Mouse (Mus musculus): ENCODE measurements at regions not wholly inside any gene's neighbourhood (a gene's known extent, or its start where the extent isn't known, plus 50 kb on each side); places are given as distances from the start of the nearest gene placed in this dataset.

DNA sequence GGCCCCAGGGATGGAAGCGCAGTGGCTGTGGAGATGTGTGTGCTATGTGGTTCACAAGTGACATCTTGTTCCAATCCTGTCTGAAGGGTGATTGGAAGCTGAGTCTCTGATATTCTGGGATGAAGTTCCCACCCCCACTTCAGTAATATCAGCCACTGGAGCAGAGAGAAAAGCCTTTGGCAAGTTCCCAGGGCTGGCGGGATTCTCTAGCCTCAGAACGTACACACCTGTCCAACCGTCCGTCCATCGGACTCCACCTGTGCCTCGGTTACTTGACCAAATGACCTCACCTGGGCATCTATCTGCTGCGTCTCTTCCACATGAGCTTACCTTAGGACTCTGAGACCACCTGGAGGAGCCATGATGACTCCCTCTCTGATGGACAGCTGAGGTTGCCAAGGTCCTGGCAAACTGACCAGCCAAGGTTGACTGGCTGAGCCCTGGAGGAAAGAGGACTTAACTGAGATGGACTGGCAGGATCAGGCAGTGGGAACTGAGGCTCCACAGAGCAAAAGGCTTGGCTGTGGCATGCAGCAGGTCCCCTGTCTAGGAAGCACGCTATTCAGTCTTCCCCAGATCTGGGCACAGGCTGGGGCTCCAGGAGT, 152.5 kb upstream of the A530016L24Rik start:
- no peak for DNase-seq (ENCODE audit: low read depth)

DNA sequence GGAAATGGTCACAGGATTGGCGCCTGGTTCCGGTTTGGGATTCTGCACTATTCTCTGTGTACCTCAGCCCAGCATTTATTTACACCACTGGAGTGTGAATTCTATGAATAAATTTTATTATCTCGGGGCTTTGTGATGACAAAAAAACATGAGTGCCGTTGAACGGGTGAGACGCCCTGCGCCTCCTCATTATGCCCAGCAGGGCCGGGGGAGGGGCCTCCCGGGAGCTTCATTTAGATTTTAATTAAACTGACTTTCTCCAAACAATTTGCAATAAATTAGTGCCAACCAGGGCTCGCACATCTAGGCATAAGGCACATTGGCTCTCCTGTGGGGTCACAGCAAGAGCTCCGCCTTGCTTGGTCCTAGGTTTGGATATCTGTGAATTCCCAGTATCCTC, 151.8 kb upstream of the A530016L24Rik start:
- no peak for DNase-seq (ENCODE audit: low read depth)

DNA sequence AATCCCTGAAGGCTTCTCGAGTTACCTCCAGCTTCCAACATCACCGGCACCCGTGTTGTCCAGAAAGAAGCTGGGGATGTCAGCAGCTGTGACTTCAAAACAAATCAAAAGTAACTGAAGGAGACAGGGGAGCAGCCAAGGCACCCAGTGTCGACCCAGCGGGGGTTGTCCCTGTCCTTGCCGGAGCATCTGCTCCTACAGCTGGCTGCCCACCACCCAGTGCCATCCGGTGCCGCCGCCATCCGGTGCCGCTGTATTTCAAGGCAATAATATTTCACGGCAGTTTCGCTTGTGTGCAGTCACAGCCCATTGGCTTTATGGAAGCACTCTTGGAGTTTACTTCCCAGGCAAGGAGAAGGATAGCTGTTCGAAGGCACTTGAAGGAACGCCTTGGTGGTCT, 150.3 kb upstream of the A530016L24Rik start:
- DNase-seq (ENCODE audit: low read depth), result no peak

DNA sequence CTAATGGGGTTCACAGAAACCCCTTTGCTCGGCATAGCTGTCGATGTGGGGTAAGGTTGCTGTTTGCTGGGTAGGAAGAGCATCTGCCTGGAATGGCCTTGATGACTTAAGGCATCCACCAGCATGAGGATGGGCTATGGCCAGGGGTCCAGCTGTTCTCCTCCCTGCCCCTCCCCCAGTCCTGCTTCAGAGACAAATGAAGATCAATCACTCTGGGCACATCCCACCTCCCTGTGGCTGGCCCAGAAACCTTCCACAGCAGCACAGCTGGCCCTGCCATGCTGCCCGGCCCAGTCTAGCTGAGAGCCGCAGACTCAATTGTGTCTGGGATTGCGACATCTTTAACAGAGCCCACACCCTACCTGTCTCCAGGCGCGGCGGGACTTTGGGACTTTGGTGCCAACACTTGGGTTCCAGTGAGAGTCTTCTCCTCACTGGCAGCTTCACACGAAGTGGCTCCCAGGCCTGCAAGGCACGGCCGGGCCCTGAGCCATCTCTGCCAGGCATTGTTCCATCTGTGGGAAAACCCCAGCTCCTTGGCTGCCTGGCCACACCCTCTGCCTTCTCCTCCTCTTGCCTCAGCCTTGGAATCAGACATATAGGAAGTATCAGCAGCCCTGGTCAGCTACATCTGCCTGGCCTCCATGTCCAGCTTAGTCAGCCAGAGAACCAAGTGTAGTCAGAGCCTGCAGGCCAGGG, 149.6 kb upstream of the A530016L24Rik start:
- no peak for DNase-seq (ENCODE audit: low read depth)

DNA sequence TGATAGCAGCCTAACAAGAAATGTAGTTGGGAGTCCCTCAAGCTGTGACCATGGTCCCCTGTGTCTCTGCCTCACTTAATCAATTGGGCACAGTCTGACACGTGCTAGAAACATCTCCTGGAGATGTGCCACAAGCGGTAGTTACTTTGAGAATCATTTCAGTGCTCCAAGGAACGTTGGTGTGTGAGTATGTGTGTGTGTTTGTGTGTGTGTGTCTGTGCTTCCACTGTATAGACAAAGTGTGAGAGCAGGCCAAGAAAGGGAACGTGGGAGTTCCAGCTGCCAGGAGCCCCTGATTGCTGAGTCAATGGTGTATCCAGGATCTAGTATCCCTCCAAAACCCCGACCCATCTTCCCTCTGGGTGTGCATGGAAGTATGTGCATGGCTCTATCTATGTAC, 149.0 kb upstream of the A530016L24Rik start:
- DNase-seq (ENCODE audit: low read depth), result no peak

DNA sequence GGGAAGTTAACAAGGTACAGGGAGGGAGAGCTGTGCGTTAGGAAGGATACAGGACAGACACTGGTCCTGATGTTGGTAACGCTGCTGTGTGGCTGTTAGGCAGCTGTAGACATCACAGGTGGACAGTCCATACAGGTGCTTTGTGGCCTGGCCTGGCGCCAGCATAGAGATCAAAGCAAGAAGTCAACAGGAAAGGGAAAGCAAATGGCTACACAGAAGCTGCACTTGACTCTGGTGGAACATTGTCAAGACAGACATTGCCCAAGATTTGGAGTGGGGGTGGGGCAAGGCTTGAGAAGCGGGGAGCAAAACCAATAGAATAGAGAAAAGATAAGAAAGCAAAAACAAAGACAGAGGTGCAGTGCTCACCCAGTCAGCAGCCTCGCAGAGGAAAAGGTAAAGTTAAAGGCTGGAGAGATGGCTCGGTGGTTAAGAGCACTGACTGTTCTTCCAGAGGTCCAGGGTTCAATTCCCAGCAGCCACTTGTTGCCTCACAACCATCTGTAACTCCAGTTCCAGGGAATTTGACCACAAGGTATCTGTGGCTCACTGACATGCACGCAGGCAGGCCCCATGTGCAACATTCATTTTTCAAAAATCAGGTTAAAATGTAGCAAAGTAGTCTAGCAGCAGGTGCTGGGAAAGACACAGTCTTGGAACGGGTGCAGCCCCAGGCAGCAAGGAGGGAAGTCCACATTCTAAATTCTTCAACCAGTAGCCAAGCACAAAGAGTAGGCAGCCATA, 147.3 kb upstream of the A530016L24Rik start:
- DNase-seq (ENCODE audit: low read depth), result no peak

DNA sequence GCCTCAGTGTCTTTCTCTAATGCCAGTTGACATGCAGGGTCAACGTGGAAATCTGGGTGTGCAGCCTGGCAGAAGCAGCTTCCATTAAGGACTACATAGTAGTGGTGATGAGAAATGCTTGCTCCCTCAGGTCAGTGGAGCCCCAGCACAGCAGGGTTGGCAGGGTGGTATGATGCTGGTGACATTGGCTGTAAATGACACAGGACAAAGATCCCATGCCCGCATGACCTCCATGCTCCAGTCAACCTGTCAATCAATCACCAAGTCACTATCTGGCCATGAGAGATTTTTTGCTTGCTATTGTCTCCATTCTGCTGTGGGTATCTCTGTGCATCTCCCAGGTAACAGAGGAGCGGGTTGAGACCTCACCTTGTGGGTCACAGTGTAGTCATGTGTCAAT, 146.2 kb upstream of the A530016L24Rik start:
- no peak for DNase-seq (ENCODE audit: low read depth)

DNA sequence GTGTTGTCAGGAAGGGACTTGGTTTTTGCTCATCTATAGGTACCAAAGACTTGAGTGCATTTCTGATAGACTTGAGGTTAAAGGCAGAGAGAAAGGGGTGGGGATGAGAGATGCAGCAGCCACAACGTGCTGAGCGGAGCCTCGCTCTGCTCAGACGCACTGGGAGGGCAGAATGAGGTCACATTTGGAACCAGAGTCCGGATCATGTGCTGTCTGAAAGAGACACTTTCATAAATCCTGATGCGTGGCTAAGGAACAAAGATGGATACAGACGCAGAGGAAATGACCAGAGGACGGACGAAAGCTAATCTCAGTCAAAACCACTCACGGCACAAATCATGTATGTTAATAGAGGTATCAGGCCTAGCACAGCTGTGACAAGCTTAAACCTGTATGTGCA, 145.0 kb upstream of the A530016L24Rik start:
- no peak for DNase-seq (ENCODE audit: low read depth)

DNA sequence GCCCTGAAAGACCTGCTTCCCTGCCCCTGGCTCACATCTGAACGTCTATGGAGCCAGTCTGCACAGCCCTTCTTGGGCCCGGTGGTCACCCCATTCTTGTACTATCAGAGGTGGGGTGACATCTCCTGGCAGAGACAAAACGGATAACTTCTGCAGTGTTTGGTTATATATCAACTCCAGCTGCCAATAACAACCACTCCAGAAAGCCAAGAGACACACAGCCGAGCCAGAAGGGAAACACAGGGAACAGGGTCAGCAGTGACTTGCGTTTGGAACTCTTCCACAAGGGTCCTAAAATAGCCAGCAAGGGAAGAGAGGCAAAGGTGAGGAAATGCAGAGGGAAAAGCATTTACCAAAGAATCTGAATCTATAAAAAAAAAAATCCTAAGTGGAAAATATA, 143.5 kb upstream of the A530016L24Rik start:
- DNase-seq (ENCODE audit: low read depth), result no peak

DNA sequence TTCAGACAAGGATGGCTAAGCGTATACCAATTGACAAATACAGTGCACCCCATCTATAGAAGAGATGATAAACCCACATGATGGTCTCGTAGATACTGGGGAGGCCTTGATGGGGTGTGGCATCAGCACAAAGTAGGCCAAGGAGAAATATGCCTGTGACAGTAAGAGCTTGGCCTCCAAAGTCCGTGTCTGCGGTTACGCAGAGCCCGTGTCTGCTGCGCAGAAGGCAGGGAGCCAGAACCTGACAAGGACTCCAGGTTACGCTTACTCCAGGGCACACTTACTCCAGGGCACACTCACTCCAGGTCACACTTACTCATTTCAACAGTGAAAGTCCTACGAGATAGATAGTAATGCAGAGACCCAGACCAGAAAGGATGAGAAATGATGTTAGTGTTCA, 141.1 kb upstream of the A530016L24Rik start:
- DNase-seq (ENCODE audit: low read depth), result no peak

DNA sequence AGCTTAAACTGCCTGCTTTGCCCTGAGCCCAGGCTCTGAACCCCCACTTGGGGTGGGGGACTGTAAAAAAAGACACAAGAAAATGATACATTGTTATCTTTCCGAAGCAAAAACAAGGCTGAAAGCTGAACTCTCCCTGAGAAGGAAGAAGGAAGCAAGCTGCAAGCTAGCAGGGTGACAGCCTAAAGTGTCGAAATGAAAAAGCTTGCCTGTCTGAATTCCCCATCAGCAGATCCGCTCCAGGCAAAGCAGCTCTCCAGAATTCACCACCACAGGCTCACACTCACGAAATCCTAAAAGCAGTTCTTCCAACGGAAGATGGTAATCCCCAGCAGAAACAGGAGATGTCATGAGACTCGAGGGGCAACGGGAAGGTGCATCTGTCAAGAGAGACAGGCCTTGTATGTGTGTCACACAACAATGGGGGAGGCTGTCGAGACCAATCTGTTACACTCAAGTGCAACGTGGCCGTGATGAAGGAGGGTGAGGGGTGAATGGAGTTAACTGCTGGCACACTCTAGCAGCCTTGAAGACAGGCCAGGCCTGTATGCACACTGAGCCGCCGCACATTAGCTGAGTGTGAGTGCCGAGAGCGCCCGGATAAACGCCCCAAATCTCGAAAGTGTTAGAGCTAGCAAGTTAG, 139.5 kb upstream of the A530016L24Rik start:
- no peak for DNase-seq (ENCODE audit: low read depth)

DNA sequence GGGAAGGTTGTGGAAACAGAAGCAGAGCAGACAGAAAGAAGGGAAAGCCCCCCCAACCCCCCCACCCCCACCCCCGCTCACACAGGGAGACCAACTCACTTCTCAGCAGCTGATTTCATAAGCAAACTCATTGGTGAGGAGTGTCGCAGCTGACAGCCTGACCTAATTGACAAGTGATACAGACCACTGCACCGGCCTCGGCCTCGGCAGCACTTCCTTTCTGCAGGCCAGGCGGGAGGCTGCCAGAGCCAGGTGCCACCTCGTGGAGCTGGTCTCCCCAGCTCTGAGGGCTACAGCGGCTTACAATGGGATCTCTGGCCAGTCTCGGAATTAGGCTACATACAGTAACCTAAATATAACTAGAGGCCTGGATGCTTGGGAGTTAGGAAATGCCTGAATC, 138.5 kb upstream of the A530016L24Rik start:
- DNase-seq (ENCODE audit: low read depth), result no peak

DNA sequence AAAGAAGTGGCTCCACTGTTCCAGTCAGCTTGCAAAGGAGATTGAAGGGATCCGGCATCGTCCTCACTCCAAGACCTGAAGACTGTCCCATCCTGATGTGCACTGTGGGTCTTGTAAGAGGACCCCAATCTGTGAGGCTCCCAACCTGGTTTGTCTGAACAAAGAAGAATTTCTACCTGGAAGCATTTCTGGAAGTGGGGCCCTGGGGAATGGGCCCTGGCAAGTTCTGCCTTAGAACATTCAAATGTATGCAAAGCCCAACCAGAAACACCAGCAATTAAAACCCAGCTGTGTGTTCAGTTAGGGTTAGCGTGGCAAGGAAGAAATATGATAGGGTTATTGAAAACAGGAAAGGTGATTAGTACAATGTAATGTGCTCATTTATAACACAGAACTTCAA, 125.9 kb upstream of the A530016L24Rik start:
- DNase-seq (ENCODE audit: low read depth), result no peak

DNA sequence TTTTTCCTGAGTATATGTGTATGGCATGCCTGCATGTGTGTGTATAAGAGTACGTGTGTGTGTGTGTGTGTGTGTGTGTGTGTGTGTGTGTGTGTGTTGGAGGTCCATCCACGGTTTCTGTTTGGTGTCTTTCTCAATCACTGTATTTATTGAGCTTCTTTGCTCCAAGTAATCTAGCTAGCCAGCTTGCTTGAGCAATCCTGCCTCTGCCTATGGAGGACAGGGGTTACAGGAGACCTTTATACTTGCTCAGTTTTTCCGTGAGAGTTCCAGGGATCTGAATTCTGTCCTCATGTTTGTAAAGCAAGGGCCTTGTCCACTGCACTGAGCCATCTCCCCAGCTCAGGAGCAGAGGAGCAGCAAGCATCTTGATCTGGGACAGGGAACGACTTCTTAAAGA, 122.0 kb upstream of the A530016L24Rik start:
- DNase-seq (ENCODE audit: low read depth), result no peak

DNA sequence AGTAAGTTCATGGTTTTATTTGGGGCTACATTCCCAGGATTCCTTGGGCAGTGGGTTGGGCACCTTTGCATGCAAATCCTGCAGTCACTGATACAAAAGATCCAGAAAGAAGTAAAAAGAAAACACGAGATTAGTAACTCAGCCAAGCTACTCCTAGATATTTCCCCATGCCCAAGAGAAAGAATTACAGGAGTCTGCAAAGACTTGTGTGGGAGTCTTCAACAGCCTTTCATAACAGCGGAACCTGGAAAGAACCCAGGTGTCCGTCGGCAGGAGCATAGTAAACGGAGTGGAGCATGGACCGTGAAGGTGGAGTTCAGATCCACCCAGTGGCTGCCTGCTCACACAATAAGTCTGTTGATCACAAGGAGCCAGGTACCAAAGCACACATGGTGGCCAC, 121.1 kb upstream of the A530016L24Rik start:
- DNase-seq (ENCODE audit: low read depth), result no peak

DNA sequence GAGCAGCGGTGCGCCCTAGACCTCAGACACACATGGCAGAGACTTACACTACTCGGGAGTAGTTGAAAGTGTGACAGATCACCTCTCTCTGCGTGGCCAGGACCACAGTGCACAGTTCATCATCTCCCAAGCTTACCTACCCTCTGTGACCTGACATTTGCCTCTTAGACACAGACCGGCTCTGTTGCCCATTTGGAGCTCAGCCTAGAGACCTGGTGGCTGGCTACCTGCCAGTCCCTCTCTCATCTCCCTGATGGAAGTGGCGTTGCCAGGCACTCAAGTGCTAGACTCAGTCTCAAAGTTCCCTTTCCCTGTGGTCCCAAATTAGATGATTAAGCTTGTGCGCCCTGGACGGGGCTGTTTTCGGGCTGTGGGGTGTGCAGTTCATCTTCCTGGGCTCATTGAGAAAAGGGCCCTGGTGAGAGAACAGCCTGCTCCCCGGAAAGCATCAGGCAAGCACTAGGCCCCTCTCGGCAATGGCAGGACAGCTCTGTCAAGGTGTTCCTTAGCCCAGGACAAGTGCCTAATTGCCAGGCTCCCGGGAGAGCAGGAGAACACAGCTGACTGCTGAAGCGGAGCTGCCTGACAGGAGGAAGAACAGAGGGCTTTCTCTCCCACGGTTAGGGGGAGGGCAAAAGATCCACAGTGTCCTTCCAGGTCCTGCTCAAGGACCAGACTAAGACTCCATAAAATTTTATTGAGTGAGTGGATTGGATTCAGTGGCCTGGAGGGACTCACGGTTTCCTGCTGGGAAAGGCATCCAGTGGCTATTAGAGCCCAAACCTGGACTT, 119.5 kb upstream of the A530016L24Rik start:
- no peak for DNase-seq (ENCODE audit: low read depth)

DNA sequence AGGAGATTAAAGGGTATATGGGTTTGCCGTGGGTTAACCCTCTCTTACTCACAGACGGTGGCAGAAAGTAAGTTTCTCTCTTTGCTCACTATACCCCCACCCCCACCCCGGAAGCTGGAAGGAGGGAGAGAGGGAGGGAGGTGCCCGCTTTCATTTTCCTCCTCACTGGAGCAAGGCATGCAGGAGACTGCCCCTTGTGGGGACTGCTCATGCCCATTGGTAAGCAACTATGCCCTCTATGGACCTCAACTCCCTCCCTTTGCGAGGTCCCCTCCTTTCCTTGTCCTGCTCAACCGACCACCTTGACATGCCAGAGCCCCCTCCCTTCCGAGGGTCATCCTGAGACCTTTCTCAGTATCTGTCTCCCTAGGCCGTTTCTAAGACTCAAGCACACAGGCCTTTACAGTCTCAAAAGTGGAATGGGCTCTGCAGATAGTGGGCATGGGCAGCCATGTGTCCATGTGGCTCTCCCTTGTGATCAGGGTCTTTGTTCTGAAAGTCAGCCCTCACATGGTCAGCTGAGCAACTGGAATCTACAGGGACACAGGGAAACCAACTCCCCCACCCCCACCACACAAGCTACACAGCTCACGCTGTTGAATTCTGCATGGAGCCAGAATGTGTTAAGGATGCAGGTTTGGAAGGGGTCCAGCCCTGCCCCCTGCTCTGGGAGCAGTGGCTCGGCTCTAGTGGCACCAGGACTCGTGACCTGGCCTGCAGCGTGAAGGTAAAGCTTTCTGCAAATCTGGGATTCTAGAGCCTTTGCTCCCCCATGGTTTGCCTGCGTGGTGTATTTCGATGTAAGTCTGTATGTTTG, 116.8 kb upstream of the A530016L24Rik start:
- DNase-seq (ENCODE audit: low read depth), result no peak

DNA sequence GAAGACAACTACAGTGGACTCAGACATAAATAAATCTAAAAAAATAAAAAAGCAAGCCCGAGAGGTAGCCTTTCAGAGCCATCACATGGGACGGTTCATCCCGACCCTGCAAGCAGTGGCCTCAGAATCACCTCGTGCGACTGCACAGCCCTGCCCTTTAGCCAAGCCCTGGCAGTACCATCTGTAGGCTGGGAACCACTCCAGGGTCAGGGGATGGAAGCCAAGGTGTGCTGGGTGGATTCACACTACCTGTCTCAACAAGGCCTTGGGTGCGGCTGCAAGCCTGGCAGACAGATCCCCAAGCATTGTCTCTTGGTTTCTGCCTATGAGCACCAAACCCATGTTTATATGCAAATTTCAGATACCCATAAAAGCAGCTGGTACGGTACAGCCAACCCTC, 115.3 kb upstream of the A530016L24Rik start:
- DNase-seq (ENCODE audit: low read depth), result no peak

DNA sequence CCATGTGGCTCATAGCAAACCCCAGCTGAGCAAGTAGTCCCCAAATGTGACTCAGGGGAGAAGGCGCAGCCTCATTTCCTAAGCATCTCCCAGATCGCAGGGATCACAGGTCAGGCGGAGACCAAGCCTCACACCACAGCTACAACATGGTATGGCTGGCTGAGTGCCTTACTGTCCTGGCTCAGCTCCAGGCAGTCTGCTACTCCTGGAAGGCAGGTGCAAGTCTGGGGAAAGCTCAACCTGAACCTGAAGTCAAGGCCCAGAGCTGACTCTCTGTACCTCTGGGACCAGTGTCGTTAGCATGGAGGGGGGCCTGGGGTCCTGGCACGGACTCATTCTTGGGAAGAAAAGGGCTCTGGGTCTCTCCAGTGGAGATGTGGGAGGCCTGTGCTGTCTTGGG, 113.0 kb upstream of the A530016L24Rik start:
- DNase-seq (ENCODE audit: low read depth), result no peak

DNA sequence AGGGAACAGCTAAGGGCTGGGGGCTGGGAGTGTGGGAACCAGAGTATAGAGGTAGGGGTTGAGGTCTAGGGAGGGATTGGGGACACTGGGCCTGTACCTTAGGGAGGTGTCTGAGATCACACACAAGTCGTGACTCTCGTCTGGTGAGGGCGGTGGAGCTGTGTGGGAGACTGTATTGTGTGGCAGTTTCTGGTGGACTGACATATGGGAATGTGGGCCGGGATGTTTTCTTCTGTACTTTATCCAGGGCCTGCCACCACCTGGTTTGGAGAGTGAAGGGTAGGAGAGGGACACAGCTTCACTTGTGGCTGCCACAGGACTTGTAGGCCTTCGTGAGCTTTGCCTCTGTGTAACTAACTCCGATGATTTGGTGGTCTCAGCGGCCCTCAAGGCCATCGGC, 112.5 kb upstream of the A530016L24Rik start:
- no peak for DNase-seq (ENCODE audit: low read depth)

Data from induced T-regulatory cell, adult 2 months (primary cell).